Mouse (Mus musculus): ENCODE results near the gene Klhl13.

DNA sequence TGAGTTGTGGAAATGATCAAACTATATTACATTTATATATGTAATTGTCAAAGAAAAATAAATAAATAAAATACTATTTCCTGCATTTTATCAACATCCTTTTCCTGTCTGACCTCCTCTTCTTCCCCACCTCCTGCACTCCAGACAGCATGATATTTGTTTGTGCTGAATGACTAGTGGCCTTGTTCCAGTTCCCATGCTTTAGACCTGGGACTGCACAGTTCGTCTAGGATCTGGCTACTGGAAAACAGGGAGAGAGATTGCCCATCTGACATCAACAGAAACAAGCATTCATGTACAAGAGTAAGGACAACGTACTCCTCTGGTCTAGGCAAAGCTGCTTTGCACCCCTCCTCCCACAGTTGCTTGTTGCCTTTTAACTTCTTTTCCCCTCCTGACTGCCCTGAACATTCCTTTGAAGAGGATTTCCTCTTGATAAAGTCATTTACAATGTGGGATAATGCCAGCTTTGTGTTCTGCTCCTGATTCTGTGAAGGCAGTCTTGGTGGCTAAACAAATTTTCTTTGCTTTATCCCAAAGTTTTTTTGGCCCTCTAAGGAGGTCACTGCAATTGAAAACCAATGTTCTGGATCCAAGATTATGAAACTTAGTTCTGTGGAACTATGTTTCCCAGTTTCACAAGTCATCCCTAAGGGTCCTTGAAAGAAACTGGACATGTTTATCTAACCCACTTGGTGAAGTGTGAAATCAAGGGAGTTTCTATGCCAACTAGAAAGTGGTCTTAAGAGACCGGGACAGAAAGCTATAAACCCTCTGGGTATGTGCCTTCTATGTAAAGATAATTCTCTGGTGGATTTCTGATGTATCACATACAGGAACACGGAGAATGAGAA, 44.6 kb upstream of the Klhl13 start:
- TF ChIP-seq CTCF (IDR thresholded peaks at IDR 0.05; ENCODE audit: extremely low read depth, insufficient read depth, low read length) (no peak), POLR2A (IDR thresholded peaks at IDR 0.05; ENCODE audit: extremely low read depth, insufficient read depth, low read length) (no peak)
